Mouse (Mus musculus): ENCODE results near the gene Irak3. TPM values are rescaled to one million over a fixed set of nuclear protein-coding genes. Genes with fewer than 3 reads are reported as not detected.
"Not testable (repeated sequence)": the region's sequence is repeated elsewhere in the genome, so short reads cannot be mapped to it uniquely, and the experiment has no call there.

Irak3 gene
- total RNA-seq (2022) = 1 to 10 TPM; 3.1 to 4.1 (median 3.6) TPM

DNA sequence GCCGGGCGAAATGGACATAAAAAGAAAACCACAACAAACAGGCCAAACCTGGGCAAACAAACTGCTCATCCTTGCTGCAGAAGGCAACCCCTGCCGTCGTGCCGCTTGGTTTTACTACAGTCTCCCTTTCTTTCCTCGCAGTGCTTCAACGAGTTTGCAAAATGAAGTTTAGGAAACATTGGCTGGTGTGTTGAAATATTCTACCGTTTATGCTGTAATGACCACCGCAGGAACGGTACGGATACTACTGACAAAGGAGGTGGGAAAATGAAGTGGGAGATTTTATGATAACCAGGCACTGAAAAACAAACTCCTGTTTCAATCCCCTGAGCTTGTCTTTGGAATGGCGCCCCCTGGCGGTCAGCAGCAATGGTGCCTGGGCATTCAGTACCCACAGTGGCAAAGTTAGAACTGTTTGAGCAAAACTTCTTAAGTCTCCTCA is at the start of gene Irak3:
Gene Irak3 (minus strand): TSS at position 170 of the 442 bp plus-strand sequence.
- peak; percentile 50 for DNase-seq

DNA sequence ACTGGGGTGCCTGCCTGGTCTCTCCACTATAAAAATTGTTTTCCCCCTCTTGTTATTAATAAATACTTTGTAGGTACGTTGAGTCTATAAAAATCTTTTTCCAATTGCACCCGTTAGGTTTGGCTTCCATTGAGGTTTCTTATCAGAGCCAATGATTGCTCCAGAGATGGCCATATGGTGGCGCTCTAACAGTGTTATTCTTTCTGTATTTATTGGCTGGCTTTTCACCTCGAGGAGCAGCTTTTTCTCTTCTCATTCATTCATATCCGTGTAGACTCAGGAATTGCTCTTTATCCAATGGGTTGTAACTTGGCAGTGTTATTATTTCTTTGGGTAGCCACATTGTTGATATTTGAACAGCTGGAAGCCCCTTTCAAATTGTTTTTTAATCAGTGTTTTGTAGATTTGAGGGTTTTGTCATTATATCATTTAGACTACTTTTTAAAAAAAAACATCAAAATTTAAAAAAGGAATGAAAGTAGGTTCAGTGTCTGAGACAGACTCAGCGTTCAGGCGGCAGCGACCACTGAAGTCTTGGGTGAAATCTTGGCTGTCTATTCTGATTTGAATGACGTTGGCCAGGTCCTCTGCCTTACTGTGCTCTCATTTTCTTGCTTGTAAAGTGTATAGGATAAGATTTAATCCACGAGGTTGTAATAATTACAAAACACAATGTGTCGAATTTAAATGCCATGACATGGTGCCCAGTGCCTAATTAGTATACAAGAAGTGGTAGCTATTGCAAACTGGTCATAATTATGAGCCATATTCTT is 49.2 kb upstream of the Irak3 start:
- DNase-seq = no peak

DNA sequence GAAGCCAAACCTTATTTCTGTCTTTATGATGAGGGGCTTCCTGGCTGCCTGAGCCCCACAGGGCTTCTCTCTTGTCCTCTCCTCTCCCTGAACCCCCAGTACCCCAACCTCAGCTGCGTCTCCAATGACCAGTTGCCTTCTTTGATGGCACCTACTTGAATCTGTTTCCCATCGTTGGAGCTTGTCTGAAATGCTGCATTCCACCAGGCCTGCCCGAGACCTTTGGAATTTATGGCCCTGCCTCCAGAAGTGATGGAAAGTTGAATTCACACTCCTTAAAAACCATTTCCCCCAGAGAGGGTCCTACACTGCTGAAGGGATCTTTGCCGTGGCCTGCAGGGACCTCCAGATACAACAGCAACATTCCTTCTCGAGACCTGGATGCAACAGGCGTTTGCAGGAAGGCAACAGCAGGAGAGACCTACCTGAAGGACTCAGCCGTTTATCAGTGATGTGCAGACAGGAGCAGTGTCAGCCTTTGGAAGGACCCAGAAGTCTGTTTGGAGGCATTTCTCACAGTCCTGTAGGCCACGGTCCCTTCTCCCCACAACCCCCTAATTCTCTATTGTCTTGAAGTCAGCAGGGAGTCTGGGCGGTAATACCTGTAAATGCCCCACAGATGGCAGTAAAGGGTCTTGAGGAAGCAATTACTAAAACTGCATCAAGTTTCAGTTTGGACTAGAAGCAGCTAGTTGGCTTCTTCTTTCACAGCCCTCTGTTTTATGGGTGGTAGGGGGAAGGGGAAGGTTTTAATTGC is 45.2 kb upstream of the Irak3 start:
- DNase-seq = peak; percentile 9

DNA sequence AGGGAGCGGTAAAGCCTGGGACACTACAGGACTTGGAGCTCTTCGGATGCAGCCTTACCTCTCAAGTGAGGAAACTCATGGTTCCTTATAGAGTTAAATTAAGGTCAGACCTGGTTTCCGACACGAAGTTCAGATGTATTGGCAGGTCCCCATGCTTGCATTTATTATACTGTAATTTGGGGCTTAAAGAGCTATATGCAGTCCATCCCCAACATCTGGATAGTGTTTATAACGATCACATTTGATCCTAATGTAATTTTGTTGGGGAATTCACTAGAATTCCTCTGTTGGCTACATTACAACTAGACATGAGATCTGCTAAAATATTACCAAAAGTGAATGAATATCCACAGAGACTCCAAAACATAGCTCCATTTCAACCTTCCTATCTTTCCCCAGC is 43.8 kb upstream of the Irak3 start:
- DNase-seq = no peak

DNA sequence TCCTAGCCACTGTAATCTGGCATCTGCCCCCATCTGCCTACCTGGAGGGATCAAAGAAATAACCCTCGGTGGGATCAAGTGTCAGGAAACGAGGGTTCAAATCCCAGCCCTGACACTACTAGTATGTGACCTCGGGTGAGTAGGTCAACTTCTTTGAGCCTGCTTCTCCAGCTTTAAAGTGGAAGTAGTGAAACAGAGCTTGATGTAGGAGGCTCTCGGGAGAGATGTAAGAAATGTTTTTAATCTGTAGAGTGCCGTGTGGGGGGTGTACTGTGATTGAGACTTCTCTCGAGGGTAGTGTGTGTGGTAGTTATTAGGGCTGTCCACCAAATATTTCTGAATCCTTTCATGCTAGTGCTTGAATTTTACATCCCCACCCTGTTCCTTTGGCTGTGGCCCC is 40.5 kb upstream of the Irak3 start:
- no peak for DNase-seq

DNA sequence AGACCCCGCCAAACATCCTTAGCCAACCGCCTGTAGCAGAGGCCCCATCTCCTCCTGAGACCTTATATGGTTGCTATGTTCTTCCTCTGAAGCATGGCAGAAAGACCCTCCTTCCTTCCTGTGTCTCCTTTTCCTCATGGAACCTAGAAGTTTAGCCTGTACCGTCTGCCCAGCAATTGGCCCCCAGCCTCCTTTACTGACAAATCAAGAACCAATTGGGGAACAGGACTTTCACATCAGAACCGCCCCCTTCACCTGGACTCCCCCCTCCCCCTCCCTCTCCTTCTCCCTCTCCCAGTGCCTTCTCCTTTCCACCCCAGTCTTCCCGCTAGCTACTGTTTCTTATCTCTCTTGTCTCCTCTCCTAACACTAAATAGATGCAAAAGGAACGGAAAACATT is 37.5 kb upstream of the Irak3 start:
- DNase-seq = no peak

DNA sequence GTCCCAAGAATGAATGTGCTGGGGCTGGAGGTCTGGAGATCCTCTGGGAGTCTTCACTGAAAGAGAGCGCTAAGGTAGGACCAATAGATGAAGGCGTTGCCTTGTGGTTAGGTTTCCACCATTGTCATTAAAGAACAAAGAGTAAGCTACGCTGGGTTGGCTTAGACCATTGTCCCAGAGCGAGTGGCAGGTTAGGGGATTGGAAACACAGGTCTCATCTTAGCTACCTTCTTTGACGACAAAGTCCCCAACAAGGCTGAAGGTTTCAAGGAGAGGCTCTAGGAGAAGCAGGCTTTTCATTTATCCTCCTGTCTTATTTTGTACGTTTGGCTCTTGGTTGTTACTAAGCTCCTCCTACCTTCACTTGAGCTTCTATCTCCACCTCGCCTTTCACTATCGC is 36.3 kb upstream of the Irak3 start:
- no peak for DNase-seq

DNA sequence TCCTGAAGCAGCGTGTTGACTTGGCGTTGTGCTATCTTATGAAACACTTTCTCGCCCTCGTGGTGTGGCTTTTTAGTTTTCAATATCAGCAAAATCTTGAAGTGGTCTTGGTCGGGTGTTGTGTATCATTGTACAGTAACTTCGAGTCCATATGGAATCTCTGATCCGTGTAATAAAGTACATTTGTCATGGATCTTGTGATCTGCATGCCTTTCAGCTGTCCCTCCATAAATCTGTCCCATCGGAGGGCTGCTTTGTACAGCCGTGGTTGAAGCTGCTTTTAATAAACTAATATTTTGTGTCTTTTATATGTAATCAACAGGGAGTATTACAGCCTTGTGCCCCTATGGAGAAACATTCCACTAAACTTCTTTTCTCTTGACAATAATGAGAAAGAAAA is 34.9 kb upstream of the Irak3 start:
- no peak for DNase-seq

DNA sequence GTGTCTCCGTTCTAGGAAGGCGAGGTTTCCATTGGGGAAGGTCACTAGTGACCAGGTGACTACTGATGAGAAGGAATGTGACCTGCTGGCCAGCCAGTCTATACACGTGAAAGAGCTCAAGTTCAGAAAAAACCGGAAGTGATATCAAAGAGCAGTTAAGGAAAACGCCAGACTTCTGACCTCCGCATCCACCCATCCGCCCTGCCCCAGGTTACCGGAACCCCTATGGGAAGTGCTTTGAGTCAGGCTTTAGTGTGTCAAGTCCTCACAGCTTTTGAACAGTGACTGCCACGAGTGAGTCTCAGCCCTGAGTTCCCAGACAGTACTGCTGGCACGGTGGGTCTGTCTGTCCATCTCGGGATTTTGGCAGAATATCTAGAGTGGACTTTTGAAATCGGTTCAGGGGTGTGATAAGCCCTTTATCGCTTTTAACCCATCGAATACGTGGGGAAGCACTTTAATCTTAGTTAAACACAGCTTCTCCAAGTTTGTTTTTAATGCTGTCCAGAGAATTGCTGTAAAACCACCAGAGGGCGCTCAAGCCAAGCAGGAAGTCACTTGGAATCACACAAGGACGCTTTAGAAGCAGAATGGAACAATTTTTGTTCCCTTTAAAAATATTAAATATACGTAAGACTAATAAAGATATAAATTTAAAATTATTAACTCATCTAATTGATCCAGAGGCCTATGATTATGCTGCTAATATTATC is 31.9 kb upstream of the Irak3 start:
- DNase-seq = no peak

DNA sequence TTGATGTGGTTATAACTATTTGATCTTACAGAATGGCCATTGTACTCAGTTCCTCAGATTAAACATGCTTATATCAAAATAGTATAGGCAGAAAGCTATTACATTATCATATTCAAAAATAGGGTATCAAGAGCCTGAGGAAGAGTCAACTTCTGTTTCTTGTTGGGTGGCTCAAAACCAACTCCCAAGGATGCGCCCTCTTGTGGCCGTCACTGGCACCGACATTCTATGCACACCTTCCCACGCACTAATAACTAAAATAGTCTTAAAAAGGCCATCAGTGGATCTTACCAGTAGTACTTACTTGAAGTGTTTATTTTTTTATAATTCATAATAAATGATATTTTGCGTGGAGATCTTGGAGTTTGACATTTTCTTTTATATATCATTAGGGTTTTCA is 29.8 kb upstream of the Irak3 start:
- no peak for DNase-seq

DNA sequence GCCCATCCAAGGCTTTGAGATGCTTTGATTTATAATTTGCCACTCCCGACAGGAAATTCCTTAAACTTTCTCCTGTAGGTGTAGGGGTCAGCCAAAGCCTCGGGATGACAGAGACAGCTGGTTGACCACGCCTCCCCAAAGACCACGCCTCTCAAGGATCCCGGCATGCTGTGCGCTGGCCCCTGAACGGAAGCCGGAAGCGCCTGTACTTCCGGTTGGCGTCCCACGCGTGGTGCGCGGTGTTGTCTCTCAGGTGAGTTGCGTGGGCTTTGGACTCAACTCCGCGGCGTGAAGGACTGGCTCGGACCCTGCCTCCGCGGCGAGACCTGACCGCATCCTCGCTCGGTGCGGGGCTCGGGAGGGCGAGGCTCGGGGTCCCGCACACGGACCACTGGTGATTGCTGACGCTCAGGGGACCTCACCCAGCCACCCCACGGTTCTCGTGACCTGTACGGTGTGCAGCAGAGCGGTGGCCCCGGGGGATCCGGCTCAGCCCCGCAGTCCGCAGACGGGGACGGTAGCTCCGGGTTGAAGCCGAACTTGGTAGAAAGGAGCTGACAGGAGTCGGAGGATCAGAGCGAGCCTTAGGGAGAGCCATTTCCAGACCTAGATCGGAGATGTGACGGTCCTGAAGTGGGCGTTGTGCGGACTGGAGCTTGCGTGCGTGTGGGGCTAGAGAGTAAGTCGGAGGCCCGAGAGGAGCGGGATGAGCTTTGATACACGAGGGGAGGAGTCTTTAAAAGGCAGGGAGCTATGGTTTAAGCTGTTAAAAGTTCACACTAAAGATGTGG is 25.1 kb upstream of the Irak3 start, which contains the start of gene Llph:
Gene Llph (plus strand): TSS at position 200 of the 791 bp plus-strand sequence.
- DNase-seq = peak; percentile 82

DNA sequence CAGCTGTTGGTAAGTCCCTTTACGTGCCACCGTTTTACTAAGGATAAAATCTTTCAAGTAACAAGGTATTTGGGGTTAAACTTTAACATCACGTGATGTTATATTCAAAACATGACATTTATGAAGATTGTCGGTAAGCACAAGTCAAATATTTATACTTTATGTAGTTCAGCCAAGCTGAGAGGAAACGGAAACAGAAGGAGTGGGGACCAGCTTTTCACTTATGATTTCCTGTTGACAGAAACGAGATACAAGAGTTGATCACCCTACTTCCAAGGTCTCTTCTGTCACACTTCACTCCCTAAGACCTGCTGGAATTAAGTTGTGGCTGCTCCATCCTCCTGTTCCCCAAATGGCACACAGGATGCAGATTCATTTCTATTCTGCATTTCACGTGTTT is 18.8 kb upstream of the Irak3 start:
- DNase-seq = no peak

DNA sequence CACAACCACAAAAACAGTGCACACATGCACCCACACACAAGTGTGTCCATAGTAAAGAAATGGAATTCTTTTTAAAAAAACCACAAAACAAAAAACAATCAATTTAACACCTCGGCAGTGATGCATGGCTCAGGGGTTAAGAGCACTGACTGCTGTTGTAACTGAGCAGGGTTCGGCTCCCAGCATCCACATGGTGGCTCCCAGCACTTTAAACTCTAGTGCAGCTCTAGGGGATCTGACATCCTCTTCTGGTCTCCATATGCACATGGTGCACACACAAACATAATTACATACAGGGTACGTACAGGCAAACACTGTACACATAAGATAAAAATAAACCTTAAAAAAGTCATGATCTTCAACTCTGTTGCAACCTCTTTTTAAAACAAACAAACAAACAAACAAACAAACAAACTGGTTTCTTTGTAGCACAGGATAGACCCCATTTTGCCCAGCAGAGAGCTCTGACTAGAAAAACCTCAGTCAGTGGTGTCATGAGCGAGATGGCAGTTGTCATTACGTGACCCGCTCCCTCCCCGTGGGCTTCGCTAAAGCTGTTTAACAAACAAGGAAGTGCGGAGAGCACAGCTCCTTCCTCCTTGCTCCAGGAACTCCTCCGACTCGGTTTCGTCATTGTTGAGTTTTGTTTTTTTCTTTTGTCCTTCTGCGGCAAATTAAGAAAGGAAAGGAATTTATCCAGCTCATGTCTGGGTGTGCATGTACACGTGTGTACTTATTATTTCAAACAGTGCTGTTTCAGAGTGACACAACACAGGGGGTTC is 17.8 kb upstream of the Irak3 start:
- no peak for DNase-seq

DNA sequence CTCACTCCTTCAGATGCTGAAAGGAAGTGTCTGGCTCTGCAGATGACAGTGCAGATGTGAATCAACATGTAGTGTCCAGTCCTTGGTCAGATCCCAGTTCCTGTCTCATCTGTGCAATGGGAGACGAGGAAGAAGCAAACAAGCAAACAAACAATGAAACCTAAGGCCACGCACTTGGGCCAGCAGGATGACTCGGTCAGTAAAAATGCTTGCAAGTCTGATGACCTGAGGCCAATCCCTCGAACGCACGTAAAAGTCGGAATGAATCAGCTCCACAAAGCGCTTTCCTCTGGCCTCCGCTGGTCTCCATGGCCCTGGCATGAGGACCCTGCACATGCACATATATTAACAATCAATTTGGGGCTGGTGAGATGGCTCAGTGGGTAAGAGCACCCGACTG is 17.1 kb upstream of the Irak3 start:
- no peak for DNase-seq

DNA sequence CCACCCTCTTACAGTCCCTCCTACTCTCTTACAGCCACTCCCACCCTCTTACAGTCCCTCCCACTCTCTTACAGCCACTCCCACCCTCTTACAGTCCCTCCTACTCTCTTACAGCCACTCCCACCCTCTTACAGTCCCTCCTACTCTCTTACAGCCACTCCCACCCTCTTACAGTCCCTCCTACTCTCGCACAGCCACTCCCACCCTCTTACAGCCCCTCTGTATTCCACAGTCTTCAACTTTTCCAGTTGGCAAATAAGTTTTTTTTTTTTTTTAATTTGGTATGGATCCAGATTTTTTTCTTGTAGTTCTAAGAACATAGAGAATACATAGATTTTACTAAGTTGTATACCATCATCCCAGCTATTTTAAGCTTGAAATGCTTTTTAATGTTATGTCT is 15.2 kb upstream of the Irak3 start:
- DNase-seq = not testable (repeated sequence)

DNA sequence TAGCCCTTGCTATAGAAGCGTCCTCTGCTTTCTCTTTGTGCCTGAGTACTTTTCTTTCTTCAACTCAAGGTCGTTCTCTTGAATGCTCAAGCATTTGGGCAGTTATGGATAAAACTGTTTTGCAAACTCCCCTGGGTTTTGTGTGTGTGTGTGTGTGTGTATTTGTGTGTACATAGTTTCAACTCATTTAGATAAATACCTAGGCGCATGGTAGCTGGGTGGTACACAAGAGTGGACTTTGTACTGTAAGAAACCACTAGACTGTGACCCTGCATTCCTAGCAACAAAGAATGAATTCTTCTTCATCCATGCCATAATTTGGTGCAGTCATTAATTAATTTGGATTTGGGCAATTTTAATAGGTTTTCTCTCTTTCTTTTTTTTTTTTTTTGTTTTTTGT is 8.2 kb upstream of the Irak3 start:
- DNase-seq = no peak

DNA sequence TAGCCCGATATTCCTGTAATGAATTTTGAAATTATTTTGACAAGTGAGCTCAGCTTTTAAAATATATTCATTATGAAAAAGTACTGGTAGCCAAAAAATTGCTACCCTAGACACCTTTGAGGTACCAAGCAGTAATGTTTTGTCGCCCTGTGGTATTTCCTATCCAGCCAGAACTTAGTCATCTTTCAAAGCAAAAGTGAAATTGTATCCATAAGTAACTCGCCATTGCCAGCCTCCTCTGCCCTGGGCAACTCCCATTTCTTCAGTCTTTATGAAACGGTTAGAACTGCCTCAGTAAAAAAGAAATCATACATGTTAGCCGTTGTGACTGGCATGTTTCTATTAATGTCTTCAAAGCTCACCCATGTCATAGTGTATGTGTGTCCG is 7.6 kb upstream of the Irak3 start:
- no peak for DNase-seq

DNA sequence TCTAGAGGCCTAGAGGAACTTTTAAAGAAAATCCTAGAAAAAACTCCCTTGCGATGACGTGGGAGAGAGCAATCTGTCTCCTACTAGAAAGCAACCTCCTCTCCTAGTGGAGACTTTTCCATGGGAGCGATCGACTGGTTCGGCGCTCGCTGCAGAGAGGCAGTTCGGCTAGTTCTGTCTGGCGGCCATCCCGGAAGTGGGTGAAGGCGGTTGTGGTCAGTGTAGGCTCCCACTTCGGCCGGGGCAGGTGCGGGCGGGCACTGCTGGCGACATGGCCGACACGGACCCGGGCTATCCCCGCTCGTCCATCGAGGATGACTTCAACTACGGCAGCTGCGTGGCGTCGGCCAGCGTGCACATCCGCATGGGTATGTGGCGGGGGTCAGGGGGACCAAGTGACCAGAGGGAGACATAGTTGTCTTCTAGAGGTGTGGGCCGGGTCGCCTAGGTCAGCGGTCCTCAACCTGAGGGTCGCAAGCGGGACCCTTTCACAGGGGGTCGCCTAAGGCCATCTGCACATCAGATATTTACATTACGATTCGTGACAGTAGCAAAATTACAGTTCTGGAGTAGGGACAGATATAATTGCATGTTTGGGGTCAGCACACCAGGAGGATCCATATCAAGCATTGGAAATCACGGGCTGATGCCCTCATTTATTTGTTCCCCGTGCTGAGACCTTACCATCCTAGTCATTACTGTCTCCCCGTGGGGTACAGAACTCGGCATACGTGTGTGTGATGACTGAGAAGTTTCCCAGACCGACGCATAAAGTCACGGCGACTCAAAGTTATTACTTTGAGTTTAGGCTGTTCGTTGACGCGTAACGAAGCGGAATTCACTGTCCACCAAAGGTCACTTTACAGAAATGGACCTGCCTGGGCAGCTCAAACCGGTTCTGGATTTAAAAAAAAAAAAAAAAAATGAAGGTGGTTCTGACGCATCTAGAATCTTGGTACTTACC is 6.9 kb upstream of the Irak3 start:
- DNase-seq = peak; percentile 87

DNA sequence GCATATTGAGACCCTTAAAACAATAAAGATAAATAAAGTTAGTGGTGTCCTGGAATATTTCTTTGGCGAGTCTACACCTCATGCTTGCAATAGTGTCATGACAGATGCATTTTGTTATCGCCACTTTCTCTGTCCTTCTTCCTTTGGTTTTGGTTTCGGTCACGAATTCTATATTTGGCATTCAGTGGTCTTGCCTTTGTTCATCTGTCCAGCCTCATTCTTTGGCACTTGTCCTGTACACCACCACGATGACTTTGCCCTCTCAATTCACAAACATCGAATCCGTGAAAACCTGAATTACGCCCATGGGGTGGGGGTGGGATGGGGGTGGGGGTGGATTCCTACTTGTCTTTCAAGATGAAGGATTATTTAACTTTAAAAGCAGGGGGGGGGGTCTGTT is 6.1 kb upstream of the Irak3 start:
- DNase-seq = no peak

DNA sequence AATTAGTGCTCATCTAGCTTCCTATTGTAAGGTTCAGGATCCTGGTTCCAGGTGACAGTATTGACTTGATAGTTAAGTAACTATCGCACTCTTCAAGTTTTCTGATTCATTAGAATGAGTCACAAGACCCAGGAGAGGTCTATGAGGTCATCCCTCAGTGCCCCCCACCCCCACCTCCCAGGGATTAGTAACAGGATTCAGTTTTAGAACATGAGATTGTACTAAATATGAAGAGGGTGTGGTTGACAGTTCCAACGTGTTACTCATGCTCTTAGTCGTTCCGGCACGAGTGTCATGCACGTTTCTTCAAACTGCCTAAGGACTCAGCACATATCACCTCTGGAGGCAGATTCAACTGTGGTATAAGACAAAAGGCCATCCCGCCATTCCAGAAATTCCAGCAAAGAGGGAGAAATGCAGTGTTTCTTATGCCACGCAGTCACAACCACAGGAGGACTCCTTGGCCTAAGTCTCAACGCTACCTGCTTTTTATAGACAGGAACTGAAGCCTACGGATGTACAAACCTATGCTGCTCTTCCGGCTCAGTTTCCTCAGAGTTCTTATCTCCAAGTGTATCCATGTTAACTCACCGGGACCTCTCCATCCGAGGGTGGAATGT is 2.8 kb upstream of the Irak3 start:
- DNase-seq = no peak

Measured in adrenal gland, adult 8-10 months (tissue).